19 mouse cellular contexts compared by ENCODE assay signal in the genomic region with DNA sequence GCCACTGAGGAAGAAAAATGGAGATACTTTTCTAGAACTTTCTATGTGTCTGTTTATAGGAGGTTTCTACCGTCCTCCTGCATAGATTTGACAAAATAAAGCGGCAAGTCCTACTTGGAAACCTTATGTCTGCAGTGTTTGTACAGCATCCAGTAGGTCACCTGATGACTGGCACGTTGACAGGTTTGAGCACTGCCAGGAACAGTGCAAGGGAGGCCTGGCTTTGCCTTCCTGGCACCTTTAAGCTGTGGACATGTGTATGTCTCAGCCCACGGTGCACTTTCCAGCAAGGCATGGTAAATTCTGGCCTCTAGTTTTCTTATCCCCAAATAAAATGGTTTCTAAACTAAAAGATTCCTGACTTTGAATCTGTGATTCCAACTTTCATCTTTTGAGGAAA.
DNase-seq lines count a peak whose midpoint lies in the region; ATAC-seq and TF ChIP-seq lines count a peak whose summit lies in the region.
"Had no signal": no experiment of that assay in that cellular context is flagged by ENCODE, and none has a peak within 500 bp of the region (broad histone marks: within the 10 kb centered on the region; RNA-seq: fewer than 3 reads in every experiment).

No protein-coding gene starts in this region.

- DNase-seq in adrenal gland, postnatal 10 days = peak; percentile 34
- DNase-seq in adrenal gland, adult 18-20 months (ENCODE audit: low spot score in 2 of 2) = no peak
- peak; percentile 47 to 59 for DNase-seq in cerebellum, adult 2 months
- peak; percentile 50 to 55 for DNase-seq in heart, adult 2 months
- DNase-seq in heart, postnatal 0 days (ENCODE audit: low spot score) = peak; percentile 66
- no peak for DNase-seq in gastrocnemius, postnatal 4 days (ENCODE audit: low spot score in 2 of 2)
- DNase-seq in frontal cortex, postnatal 25 days (ENCODE audit: low spot score in 2 of 2) = no peak
- DNase-seq in layer of hippocampus, postnatal 25 days (ENCODE audit: extremely low spot score in 1 of 2, low spot score in 1 of 2) = no peak
- DNase-seq: forebrain, postnatal 0 days; thymus, postnatal 14 days had no signal

- H3K4me3 ChIP-seq in cerebellum, adult 2 months (replicated peaks; ENCODE audit: insufficient read depth, low read depth, low read length) = no peak overlapping the region
- H3K4me3 ChIP-seq in heart, adult 2 months = no peak overlapping the region
- H3K4me3 ChIP-seq in heart, postnatal 0 days (ENCODE audit: low read depth, low read length) = no peak overlapping the region
- H3K4me3 ChIP-seq: embryonic facial prominence, embryonic 13.5 days; intestine, embryonic 15.5 days; layer of hippocampus, adult 2 months; left cerebral cortex, adult 2 months; midbrain, embryonic 13.5 days had no signal

- no peak overlapping the region for H3K4me2 ChIP-seq in heart, postnatal 0 days (ENCODE audit: low read depth, low read length)
- H3K4me2 ChIP-seq: embryonic facial prominence, embryonic 13.5 days; hindbrain, embryonic 14.5 days; intestine, embryonic 15.5 days; midbrain, embryonic 13.5 days had no signal

- no peaks in the 10 kb centered on the region for H3K9me3 ChIP-seq in heart, postnatal 0 days (replicated peaks; ENCODE audit: control insufficient read depth, low read length)
- H3K9me3 ChIP-seq: embryonic facial prominence, embryonic 13.5 days; intestine, embryonic 15.5 days; midbrain, embryonic 13.5 days had no signal

- no peaks in the 10 kb centered on the region for H3K4me1 ChIP-seq in cerebellum, adult 2 months (ENCODE audit: control insufficient read depth, insufficient read depth, low read length)
- no peaks in the 10 kb centered on the region for H3K4me1 ChIP-seq in heart, adult 2 months (ENCODE audit: control insufficient read depth, insufficient read depth, low read length)
- H3K4me1 ChIP-seq in heart, postnatal 0 days (ENCODE audit: control insufficient read depth, insufficient read depth) = 0 out of 2 replicates have a peak, but pooled peaks cover 8% of the 10 kb centered on the region
- H3K4me1 ChIP-seq: embryonic facial prominence, embryonic 13.5 days; intestine, embryonic 15.5 days had no signal

- intact Hi-C loops in heart, adult 2 months (cut with DNase I) = no loop called here

- H3K27me3 ChIP-seq in cerebellum, adult 2 months (ENCODE audit: control insufficient read depth, insufficient read depth, low read length) = no peaks in the 10 kb centered on the region
- no peaks in the 10 kb centered on the region for H3K27me3 ChIP-seq in heart, adult 2 months (ENCODE audit: control insufficient read depth, insufficient read depth, low read length)
- H3K27me3 ChIP-seq in heart, postnatal 0 days (ENCODE audit: control insufficient read depth, insufficient read depth, low read length) = no peaks in the 10 kb centered on the region
- H3K27me3 ChIP-seq: embryonic facial prominence, embryonic 13.5 days; intestine, embryonic 15.5 days; midbrain, embryonic 13.5 days had no signal

- 19% methylated on average over 4 of the region's 4 CpGs for WGBS in cerebellum, adult 2 months
- 69% methylated on average over 4 of the region's 4 CpGs for WGBS in heart, adult 2 months
- WGBS in heart, postnatal 0 days = 37% methylated on average over 4 of the region's 4 CpGs

- no peak for TF ChIP-seq CTCF in cerebellum, adult 2 months (IDR thresholded peaks at IDR 0.05; ENCODE audit: borderline replicate concordance, insufficient read depth, low read depth, low read length)
- TF ChIP-seq CTCF in heart, adult 2 months (IDR thresholded peaks at IDR 0.05) = no peak
- TF ChIP-seq CTCF in heart, postnatal 0 days (IDR thresholded peaks at IDR 0.05; ENCODE audit: low read depth) = no peak

- peak; percentile 91 for ATAC-seq in heart, postnatal 0 days (ENCODE audit: insufficient read depth, low read depth)
- ATAC-seq: forebrain, postnatal 0 days; intestine, embryonic 15.5 days; midbrain, embryonic 13.5 days had no signal

- peaks cover 2% of the 10 kb centered on the region; the same call in 1 of the 2 replicates for H3K36me3 ChIP-seq in heart, adult 2 months (ENCODE audit: control insufficient read depth, insufficient read depth, low read length)
- peaks cover 31% of the 10 kb centered on the region for H3K36me3 ChIP-seq in heart, postnatal 0 days (replicated peaks; ENCODE audit: control insufficient read depth, insufficient read depth, low read length)
- H3K36me3 ChIP-seq: intestine, embryonic 15.5 days had no signal

- H3K9ac ChIP-seq in heart, adult 2 months (ENCODE audit: low read depth, low read length) = no peak overlapping the region
- H3K9ac ChIP-seq in heart, postnatal 0 days (replicated peaks; ENCODE audit: low read depth, low read length) = no peak overlapping the region
- H3K9ac ChIP-seq: embryonic facial prominence, embryonic 13.5 days; forebrain, postnatal 0 days; hindbrain, embryonic 14.5 days; intestine, embryonic 15.5 days; liver, embryonic 14.5 days; midbrain, embryonic 13.5 days had no signal

- TF ChIP-seq POLR2A in cerebellum, adult 2 months (IDR thresholded peaks at IDR 0.05; ENCODE audit: borderline replicate concordance, insufficient read depth, low read length) = no peak
- TF ChIP-seq POLR2A in heart, adult 2 months (IDR thresholded peaks at IDR 0.05; ENCODE audit: insufficient read depth, low read depth, low read length) = no peak

- TF ChIP-seq EP300 in heart, adult 2 months (IDR thresholded peaks at IDR 0.05; ENCODE audit: insufficient read depth, low read depth, low read length) = no peak
- TF ChIP-seq EP300 in heart, postnatal 0 days (IDR thresholded peaks at IDR 0.05; ENCODE audit: low read depth) = peak; percentile 72

- no peak overlapping the region for H3K27ac ChIP-seq in cerebellum, adult 2 months (ENCODE audit: insufficient read depth, low read length)
- no peak overlapping the region for H3K27ac ChIP-seq in heart, adult 2 months
- no peak overlapping the region for H3K27ac ChIP-seq in heart, postnatal 0 days (ENCODE audit: low read depth)
- H3K27ac ChIP-seq: embryonic facial prominence, embryonic 13.5 days; hindbrain, embryonic 14.5 days; intestine, embryonic 15.5 days; kidney, postnatal 0 days; layer of hippocampus, adult 2 months; left cerebral cortex, adult 2 months; liver, embryonic 14.5 days; midbrain, embryonic 13.5 days; stomach, postnatal 0 days had no signal

- H3K79me2 ChIP-seq in heart, adult 2 months (replicated peaks; ENCODE audit: control insufficient read depth, insufficient read depth, low read length) = no peaks in the 10 kb centered on the region

Comparison
In these comparisons a context has a peak if more than half of its experiments do, and no peak if none do; other contexts are left out.
1. DNase-seq: peak in adrenal gland, postnatal 10 days (single experiment), cerebellum, adult 2 months (2 of 2), heart, adult 2 months (2 of 2) and heart, postnatal 0 days (single experiment); none in adrenal gland, adult 18-20 months (0 of 2), gastrocnemius, postnatal 4 days (0 of 2), frontal cortex, postnatal 25 days (0 of 2) and layer of hippocampus, postnatal 25 days (0 of 2).